Mouse (Mus musculus) megakaryocyte, embryonic 14.5 days (primary cell): ENCODE measurements around the gene Gnai2.

Experiments used
- FLI1 ChIP-seq: IDR thresholded peaks from 2 replicates; pipeline ENCODE4 v1.6.1; 2012; ENCODE audit warnings: low read length, inconsistent platforms, mixed read lengths
- GATA1 ChIP-seq: IDR thresholded peaks from 3 replicates; pipeline ENCODE4 v1.6.1; 2012; ENCODE audit warnings: mixed read lengths, low read length, inconsistent platforms, borderline replicate concordance

GRCm38 (mm10) chr9:107662342-107662741, 27.2 kb upstream of the Gnai2 start:
- TF ChIP-seq FLI1 (no peak), GATA1 (no peak)
